Mouse (Mus musculus) ES-Bruce4 (cell line): Measurements from ENCODE around the gene Ccdc157.

ENCODE experiments used
- CTCF ChIP-seq: IDR thresholded peaks from one replicate; pipeline ENCODE4 v1.8.1; 2011; ENCODE audit warnings: low read depth, low read length
- POLR2A ChIP-seq: IDR thresholded peaks from one replicate; pipeline ENCODE4 v1.8.1; 2011; ENCODE audit warnings: low read length; ENCODE audit not compliant: insufficient read depth

- TF ChIP-seq CTCF (no peak), POLR2A (no peak)
Observed at GRCm38 (mm10) chr11:4148120-4148519, 12.0 kb downstream of the Ccdc157 start.
